Mouse (Mus musculus) brain, embryonic 14.5 days (tissue): ENCODE data around the gene Tex36.

Experiments used
- CTCF ChIP-seq: fragments of 200-500 bp; IDR thresholded peaks from 2 replicates; pipeline ENCODE4 v1.5.1; 2012; ENCODE audit warnings: inconsistent platforms, mild to moderate bottlenecking, moderate library complexity, borderline replicate concordance; ENCODE audit not compliant: insufficient read depth, insufficient read length; ENCODE audit errors: extremely low read depth
- POLR2A ChIP-seq: fragments of 200-500 bp; IDR thresholded peaks from 2 replicates; pipeline ENCODE4 v1.6.1; 2012; ENCODE audit warnings: mild to moderate bottlenecking, inconsistent platforms, borderline replicate concordance; ENCODE audit not compliant: poor library complexity, insufficient read depth, insufficient read length, severe bottlenecking; ENCODE audit errors: extremely low read depth

GRCm38 (mm10) chr7:133583216-133583615 is 18.7 kb downstream of the Tex36 start:
- TF ChIP-seq CTCF (no peak), POLR2A (no peak)
